Mouse (Mus musculus): ENCODE results near the gene Cdkn2aipnl. TPM values are rescaled to one million over a fixed set of nuclear protein-coding genes. Genes with fewer than 3 reads are reported as not detected.

The Cdkn2aipnl gene
- total RNA-seq (2015): 93.9 and 114 TPM in 2 replicates
- total RNA-seq (2017): 66.9 and 67.3 TPM in 2 replicates

DNA sequence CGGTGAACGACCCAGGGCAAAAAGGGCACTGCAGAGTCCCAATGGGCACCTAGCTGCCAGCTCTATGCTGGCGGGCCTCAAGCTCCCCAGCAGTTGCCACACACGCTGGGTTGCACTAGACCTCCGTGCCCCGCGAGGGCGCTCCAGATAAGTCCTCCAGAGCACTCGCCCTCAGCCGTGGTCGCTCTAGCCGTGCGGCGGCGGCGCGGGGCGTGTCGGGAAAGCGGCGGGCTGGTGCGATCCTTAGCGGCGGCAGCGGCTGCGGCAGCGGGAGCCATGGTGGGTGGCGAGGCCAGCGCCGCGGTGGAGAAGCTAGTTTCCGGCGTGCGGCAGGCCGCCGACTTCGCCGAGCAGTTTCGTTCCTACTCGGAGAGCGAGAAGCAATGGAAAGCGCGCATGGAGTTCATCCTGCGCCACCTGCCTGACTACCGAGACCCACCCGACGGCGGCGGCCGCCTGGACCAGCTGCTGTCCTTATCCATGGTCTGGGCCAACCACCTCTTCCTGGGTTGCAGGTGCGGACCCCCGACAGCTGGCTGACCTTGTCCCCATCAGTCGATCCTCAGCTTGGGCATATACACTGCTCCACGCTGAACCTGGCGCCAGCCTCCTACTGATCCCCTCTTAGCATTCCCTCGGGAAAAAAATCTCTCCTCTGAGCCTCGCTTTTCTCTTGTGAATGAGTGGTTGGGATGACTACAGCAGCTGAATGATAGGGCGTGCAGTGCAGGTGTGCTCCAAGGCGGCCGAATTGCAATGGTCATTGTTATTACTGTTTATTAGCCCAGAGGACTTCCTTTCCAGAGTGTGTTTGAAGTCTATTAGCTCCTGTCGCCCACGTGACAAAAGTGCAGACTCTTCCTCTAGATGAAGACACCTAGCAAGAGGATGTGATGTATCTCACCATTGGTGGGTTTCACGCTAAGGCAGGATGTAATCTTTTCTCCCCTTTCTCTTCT, at the start of gene Cdkn2aipnl:
Gene Cdkn2aipnl, plus strand, starts transcription at position 219 of the 959 bp plus-strand sequence.
- peak; percentile 100 for ATAC-seq (replicated peaks; ENCODE audit: poor library complexity)

GRCm38 (mm10) chr11:51917951-51918350, 49.5 kb upstream of the Cdkn2aipnl start:
- ATAC-seq (replicated peaks; ENCODE audit: poor library complexity): no peak

- ATAC-seq (replicated peaks; ENCODE audit: poor library complexity): no peak
Measured at GRCm38 (mm10) chr11:51918576-51918975, 48.9 kb upstream of the Cdkn2aipnl start.

GRCm38 (mm10) chr11:51921355-51922125, 45.9 kb upstream of the Cdkn2aipnl start:
- peak; percentile 56 for ATAC-seq (replicated peaks; ENCODE audit: poor library complexity)

DNA sequence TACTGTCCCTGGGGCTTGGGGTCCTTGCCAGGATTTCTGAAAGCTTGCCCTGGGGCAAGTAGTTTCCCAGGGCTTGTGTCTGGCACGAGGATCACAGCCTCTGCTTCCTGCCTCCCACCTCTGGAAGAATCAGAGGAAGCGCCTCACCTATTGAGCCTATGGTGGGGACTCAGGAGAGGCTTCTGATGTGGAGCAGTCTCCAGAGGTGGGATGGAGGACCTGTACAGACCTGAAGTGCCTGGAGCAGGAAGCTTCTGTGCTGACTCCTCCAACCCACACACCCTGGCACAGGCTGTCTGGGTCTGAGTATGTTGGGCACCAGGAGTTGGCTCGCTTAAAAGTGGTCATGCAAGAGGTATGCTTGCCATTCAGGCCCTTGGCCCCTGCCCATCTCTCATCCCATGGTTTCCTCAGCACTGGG, 45.0 kb upstream of the Cdkn2aipnl start:
- ATAC-seq (replicated peaks; ENCODE audit: poor library complexity): no peak

DNA sequence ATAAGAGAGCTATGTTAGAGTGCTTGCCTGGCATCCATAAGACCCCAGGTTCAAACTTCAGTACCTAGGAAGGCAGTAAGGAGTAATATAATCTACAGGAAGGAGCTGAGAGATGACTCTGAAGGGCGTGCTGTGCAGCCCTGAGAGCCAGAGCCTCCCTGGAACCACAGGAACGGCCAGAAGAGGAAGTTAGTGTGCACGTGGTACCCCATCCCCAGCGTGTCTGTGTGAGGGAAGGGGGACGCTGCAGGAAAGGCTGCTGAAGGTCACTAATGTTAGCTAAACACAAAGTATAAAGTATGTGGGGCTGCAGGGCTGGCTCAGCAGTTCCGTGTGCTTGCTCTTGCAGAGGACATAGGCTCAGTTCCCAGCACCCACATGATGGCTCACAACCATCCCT, 41.9 kb upstream of the Cdkn2aipnl start:
- peak; percentile 94 for ATAC-seq (replicated peaks; ENCODE audit: poor library complexity)

DNA sequence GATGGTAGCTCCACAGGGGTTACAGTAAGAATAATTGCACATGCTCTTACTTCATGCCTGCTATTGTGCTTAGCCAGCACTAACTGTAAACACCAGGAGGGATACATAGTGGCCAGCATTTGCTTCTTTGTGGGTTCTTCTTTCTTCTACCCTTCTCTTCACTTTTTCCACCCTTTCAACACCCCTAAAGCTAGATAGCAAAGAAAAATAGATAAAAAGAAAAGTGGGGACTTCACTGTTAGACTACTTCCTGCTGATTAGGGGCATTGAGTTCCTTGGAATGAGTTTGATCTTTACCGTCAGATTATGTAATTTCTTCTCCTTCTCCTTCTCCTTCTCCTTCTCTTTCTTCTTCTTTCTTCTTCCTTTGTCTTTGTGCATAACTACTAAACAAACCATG, 41.1 kb upstream of the Cdkn2aipnl start:
- no peak for ATAC-seq (replicated peaks; ENCODE audit: poor library complexity)

GRCm38 (mm10) chr11:51927106-51927505, 40.4 kb upstream of the Cdkn2aipnl start:
- peak; percentile 33 for ATAC-seq (replicated peaks; ENCODE audit: poor library complexity)

DNA sequence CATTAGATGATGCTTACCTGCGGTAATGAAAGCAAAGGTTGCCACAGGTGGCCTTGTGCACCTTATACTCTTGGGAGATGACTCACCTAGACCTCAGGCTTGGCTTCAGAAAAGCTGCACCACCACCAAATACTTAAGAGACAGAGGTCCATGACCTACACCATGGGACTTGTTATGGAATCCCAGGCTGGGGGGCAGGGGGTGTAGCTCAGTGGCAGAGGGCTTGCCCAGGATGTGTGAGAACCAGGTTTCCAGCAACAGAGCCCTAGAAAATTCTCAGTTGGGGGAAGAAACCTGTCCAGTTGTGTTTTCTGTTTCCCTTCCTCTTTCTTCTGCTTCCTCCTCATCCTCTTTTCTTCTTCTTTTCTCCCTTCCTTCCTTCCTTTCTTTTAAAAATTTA, 36.3 kb upstream of the Cdkn2aipnl start:
- ATAC-seq (replicated peaks; ENCODE audit: poor library complexity): 0 out of 2 replicates have a peak, but pooled peaks have one; percentile 10

DNA sequence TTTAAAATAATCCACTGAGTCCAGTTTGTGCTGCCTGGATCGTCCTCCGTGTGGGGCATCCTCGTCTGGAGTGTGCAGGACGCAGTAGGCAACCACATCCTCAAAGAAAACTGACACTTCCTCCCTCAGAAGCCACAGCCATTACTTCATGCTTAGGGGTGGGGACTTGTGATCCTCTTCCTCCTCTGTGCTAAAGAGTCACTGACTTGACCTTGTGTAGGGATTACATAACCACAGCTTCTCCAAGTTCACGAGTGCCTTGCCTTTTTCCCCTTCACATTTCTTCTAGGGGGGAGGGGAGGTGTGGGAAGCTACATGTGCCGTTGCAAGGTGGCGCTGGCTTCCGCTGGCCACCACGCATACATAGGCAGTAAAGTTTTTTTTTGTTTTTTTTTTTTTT, 35.7 kb upstream of the Cdkn2aipnl start:
- peak; percentile 97 for ATAC-seq (replicated peaks; ENCODE audit: poor library complexity)

DNA sequence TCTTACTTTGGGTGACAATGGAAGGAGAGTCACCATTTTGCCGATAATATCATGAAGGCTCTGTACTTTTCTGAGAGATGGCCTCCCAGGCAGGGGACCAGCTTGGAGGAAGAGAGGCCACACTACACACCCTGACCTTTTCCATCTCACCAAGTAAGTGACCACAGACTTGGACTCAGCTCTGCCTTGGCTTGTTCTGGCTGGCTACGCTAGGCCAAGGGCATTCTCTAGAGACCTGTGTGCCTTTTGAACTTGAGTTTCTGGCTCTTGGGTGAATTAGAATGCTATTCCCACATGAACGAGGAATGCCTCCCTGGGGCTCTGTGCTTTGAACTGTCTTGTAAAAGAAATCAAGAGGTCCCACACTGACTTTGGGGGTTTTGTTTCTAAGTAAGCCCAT, 33.2 kb upstream of the Cdkn2aipnl start:
- ATAC-seq (replicated peaks; ENCODE audit: poor library complexity): no peak

GRCm38 (mm10) chr11:51935636-51936434, 31.6 kb upstream of the Cdkn2aipnl start:
- ATAC-seq (replicated peaks; ENCODE audit: poor library complexity): peak; percentile 19; the same call in 1 of the 2 replicates

- no peak for ATAC-seq (replicated peaks; ENCODE audit: poor library complexity)
Measured at GRCm38 (mm10) chr11:51937361-51937781, 30.1 kb upstream of the Cdkn2aipnl start.

GRCm38 (mm10) chr11:51938817-51939589, 28.5 kb upstream of the Cdkn2aipnl start:
- peak; percentile 87 for ATAC-seq (replicated peaks; ENCODE audit: poor library complexity)

DNA sequence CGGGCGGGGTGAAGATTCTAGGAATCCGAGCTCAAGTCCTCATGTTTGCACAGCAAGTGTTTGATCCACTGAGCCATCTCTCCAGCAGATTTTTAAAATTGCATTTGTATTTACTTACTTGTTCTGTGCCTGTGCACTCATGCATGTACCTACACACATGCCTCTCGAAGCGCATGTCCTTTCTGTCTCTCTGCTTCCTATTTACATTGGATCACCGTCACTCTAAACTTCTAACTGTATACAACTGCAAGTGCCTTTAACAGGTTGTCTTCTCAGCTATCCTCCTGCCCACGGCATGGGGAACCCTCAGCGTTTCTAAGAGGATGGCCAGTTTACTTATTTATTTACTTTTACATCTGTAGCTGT, 27.9 kb upstream of the Cdkn2aipnl start:
- ATAC-seq (replicated peaks; ENCODE audit: poor library complexity): no peak

DNA sequence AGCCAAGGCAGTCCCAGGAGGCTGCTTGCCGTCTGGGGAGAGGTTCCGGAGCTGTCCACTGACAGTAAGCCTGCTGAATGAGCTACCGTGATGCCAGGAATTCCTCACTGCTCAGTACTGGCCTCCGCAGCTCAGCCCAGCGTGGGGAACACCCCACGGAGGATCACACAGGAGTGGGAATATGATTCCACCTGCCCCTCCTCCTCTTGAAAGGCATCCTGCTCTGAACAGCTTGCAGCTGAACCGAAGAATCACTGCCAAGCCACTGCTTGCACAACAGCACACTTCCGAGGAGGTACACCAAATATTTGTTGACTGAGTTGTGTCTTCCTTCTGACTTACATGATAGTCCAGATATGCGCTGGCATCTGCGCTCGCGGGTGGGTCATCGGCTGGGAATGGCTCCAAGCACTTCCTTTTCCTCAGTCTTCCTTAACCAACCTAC, 26.9 kb upstream of the Cdkn2aipnl start:
- ATAC-seq (replicated peaks; ENCODE audit: poor library complexity): no peak

DNA sequence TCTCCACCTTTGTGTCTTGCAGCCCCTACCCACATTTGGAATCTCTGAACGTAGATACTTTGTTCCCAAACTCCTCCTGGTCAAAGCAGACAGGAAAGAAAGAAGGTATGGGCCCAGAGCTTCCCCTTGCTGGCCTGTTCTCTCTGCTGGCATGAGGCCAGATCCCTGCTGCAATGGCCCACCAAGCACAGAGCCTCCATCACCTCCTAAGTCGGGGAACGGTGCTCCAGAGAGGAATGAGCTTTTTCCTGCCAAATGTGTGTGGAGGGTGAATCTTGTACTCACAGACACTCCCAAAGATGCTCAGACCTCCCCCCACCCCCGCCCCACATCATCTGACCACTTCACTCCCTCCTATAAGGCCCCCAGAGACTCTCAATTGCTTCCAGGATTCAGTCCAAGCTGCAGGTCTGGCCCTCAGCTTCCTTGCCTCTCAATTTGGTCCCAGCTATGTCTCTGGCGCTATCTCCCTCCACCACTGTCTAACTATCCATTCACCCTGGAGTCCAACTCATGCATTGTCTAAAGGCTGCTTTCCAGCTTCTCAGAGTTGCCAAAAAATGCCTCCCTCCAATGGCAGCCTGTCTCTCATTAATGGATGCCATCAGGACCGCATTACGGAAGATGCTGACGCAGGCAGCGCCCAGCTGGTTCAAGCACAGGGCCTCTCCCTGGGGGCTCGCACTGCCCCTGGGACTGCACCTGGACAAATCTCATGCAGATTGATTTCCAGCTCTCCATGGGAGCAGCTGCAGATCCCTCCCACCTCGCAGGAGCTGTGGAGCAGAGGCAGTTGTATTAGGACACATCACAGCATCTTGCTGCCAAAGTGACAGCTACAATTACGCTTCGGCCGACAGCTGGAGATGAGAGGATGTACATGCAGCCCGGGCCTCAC, 24.6 kb upstream of the Cdkn2aipnl start:
- no peak for ATAC-seq (replicated peaks; ENCODE audit: poor library complexity)

DNA sequence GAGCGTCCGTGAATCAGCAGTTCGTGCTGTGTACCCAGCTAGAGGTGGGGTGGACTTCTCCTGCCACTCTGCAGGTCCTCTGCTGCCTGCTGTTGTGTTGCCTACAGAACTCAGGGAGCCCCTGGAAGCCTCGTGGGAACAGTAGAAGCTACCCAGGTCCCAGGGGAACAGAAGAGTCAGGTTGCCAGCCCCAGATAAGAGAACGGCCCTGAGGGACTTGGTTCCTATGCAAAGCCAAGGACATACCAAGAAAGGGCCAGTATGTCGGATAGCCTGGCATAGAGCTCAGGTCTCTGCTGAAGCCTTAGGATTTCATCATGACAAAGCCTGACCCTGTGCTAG, 24.0 kb upstream of the Cdkn2aipnl start:
- ATAC-seq (replicated peaks; ENCODE audit: poor library complexity): no peak

DNA sequence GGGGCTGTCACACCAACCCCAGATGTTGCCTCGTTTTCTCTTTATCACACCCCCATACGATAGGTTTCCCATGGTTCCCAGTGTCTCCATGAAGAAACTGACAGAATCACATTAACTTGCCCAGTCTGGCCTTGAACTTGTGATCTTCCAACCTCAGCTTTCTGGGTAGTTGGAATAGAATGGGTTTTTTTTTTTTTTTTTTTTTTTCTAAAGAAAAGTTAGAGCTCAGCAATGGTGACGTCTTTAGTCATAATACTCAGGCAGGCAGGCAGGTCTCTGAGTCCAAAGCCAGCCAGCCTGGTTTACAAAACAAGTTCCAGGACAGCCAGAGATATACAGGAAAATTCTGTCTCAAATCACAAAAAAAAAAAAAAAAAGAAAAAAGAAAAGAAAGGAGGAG, 23.2 kb upstream of the Cdkn2aipnl start:
- ATAC-seq (replicated peaks; ENCODE audit: poor library complexity): no peak

All from megakaryocyte progenitor cell, adult 5-6 weeks (primary cell).